Mouse (Mus musculus): ENCODE data around the gene Efnb1. TPM values are rescaled to one million over a fixed set of nuclear protein-coding genes. Genes with fewer than 3 reads are reported as not detected.

Efnb1 gene
- polyA plus RNA-seq, 1 experiment from 2014 or later: 36.5 TPM

GRCm38 (mm10) chrX:99164111-99164510, 28.2 kb downstream of the Efnb1 start:
- 81% methylated on average over 2 of the region's 2 CpGs for WGBS
- Histone ChIP-seq H3K4me2 (replicated peaks) (no peak overlapping the region), H3K36me3 (no peaks in the 10 kb centered on the region), H3K9ac (replicated peaks) (no peak overlapping the region), H3K9me3 (no peaks in the 10 kb centered on the region), H3K27me3 (peaks cover 49% of the 10 kb centered on the region; the same call in 1 of the 2 replicates), H3K27ac (no peak overlapping the region), H3K4me3 (replicated peaks) (no peak overlapping the region), H3K4me1 (replicated peaks) (no peaks in the 10 kb centered on the region)
- no peak for ATAC-seq

- H3K4me1 ChIP-seq (replicated peaks): no peaks in the 10 kb centered on the region
- no peak overlapping the region for H3K4me3 ChIP-seq (replicated peaks)
- H3K27ac ChIP-seq: no peak overlapping the region
- no peaks in the 10 kb centered on the region for H3K9me3 ChIP-seq
- no peaks in the 10 kb centered on the region for H3K36me3 ChIP-seq
- H3K9ac ChIP-seq (replicated peaks): no peak overlapping the region
- no peak for ATAC-seq
- 57% methylated on average over 4 of the region's 4 CpGs for WGBS
- H3K4me2 ChIP-seq (replicated peaks): no peak overlapping the region
- H3K27me3 ChIP-seq: peaks cover 56% of the 10 kb centered on the region; the same call in 1 of the 2 replicates
These were observed 29.0 kb downstream of the Efnb1 start for GRCm38 (mm10) chrX:99164855-99165368.

DNA sequence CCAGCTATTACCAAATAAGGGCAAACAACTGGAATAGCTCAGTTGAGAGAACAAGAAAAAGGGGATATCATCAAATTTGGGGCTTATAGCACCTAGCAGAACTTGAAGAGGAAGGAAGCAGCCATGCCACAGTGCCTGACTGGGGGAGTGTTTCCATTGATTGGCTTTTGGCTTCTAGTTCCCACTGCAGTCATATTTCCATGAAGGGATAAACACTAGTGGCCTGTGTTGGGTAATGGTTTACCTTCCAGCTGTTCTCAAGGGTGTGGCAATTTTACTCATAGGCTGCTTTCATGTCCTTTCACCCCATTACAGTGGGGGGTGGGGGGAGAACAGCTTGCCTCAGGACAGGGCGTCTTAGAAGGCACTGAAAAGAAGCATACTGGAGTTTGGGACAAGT, 31.1 kb downstream of the Efnb1 start:
- no peak overlapping the region for H3K9ac ChIP-seq (replicated peaks)
- no peaks in the 10 kb centered on the region for H3K4me1 ChIP-seq (replicated peaks)
- no peaks in the 10 kb centered on the region for H3K9me3 ChIP-seq
- peaks cover 67% of the 10 kb centered on the region; the same call in 1 of the 2 replicates for H3K27me3 ChIP-seq
- no peaks in the 10 kb centered on the region for H3K36me3 ChIP-seq
- WGBS: 63% methylated on average over 1 of the region's 1 CpGs
- H3K27ac ChIP-seq: no peak overlapping the region
- H3K4me2 ChIP-seq (replicated peaks): no peak overlapping the region
- ATAC-seq: no peak
- H3K4me3 ChIP-seq (replicated peaks): no peak overlapping the region

DNA sequence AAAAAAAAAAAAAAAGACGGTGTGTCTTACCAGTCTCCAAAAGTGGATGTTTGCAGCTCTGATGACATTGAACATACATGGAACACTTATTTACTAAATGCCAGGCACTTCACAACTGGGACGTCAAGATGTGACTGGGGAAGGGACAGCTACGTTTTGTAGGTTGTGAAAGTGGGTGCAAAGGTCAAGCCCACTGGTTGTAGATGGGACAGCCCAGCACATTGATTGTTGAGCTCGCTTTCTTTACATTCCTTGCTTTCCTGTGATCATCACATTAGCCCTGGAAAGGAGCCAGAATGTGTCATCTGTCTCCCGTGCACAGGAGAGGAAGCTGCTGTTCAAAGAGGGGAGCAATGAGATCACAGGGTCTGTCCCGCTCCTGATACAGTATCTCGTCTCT, 31.6 kb downstream of the Efnb1 start:
- Histone ChIP-seq H3K27me3 (peaks cover 68% of the 10 kb centered on the region; the same call in 1 of the 2 replicates), H3K4me2 (replicated peaks) (no peak overlapping the region), H3K9me3 (no peaks in the 10 kb centered on the region), H3K9ac (replicated peaks) (no peak overlapping the region), H3K36me3 (no peaks in the 10 kb centered on the region), H3K4me3 (replicated peaks) (no peak overlapping the region), H3K4me1 (replicated peaks) (no peaks in the 10 kb centered on the region), H3K27ac (no peak overlapping the region)
- WGBS: 80% methylated on average over 7 of the region's 7 CpGs
- ATAC-seq: no peak

DNA sequence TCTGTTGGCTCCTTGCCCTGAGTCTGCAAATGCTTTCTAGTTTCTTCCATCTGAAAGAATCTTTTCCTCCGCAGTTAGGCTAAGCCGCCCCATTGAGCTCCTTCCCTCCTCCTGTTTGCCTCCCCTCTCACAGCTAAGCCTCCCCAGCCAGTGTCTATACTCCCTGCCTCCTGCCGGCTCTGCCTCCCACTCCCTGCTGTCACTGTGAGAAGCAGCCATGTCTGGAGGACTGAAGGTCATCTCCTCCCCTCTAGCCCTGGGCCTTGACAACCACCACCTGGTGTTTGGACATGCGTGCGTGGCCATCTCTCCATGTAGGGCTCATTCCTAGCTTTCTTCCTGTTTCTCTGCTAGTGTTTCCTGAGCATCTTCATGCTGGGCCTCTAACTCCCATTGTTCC, 36.4 kb downstream of the Efnb1 start:
- H3K36me3 ChIP-seq: no peaks in the 10 kb centered on the region
- no peak overlapping the region for H3K4me2 ChIP-seq (replicated peaks)
- no peak overlapping the region for H3K4me3 ChIP-seq (replicated peaks)
- WGBS: 35% methylated on average over 5 of the region's 5 CpGs
- H3K9me3 ChIP-seq: no peaks in the 10 kb centered on the region
- ATAC-seq: no peak
- H3K4me1 ChIP-seq (replicated peaks): no peaks in the 10 kb centered on the region
- no peak overlapping the region for H3K9ac ChIP-seq (replicated peaks)
- no peak overlapping the region for H3K27ac ChIP-seq
- H3K27me3 ChIP-seq: peaks cover 53% of the 10 kb centered on the region; the same call in 1 of the 2 replicates

DNA sequence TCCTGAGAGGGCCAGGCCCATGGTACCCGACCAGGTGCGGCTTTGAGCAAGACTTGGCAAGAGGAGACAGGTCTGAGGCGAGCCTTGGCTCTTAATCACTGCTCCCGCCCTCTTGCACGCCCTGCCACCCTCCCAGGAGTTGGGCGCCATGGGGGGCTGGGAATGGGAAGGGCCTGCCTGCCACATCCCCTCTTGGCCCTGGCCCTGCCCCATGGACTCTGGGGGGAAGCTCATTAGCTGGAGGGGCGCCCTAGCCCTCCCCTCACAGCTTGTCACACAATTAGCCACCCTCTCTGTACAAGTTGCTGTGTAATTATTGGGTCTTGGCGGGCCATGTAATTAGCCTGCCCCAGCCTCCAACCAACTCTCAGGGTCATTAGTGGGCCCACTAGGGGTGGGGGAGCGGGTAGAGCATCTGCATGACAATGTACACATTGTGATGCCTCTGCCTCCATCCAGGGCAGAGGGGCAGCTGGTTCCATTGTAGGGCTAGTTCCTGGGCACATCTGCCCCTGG, 49.2 kb downstream of the Efnb1 start:
- Histone ChIP-seq H3K9ac (replicated peaks) (no peak overlapping the region), H3K27me3 (peaks cover 52% of the 10 kb centered on the region; the same call in 1 of the 2 replicates), H3K27ac (no peak overlapping the region), H3K36me3 (no peaks in the 10 kb centered on the region), H3K4me1 (replicated peaks) (0 out of 2 replicates have a peak, but pooled peaks cover 4% of the 10 kb centered on the region), H3K4me2 (replicated peaks) (no peak overlapping the region), H3K9me3 (no peaks in the 10 kb centered on the region), H3K4me3 (replicated peaks) (no peak overlapping the region)
- ATAC-seq: peak; percentile 44
- 47% methylated on average over 9 of the region's 9 CpGs for WGBS

DNA sequence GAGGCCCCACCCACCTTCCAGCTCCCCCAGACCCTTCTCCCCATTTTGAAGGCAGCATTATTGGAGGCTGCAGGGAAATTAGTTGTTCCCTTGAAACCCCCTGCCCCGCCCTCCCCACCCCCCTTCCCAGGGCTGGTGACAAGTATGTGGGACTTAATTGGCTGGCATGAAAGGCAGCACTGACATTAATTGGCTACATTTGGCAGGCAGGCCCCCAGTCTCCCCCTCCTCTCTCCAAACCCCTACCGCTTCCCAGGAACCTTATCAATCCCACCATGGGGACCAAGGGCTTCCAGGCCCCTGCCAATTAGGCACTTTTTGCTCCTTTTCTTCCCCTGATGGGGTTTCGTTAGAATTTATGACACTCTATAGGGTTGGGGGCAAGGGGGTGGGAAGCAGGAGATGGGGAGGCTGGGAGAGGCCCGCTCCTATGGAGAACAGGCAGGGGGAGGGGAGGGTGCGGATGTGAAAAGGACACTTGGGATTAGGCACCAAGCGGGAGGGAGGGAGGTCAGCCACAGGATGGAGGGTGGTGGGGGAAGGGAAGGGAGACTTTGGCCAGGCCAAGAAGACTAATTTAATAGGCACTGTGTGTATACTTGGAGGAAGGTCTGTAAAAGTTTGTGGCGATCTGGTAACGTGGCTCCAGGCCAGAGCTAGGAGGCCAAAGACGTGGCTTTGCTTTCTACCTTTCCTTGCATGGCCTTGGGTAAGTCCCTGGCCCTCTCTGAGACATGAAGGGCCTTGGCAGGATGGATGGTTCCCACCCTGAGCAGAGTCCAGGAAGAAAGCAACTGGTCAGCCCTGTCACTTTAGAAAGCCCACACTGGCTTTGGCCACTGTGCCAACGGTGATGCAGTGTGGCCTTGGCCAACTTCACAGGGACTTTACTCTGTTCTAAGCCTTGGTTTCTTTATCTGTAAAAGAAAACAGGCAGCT, 50.8 kb downstream of the Efnb1 start:
- H3K4me3 ChIP-seq (replicated peaks): no peak overlapping the region
- H3K4me1 ChIP-seq (replicated peaks): 0 out of 2 replicates have a peak, but pooled peaks cover 4% of the 10 kb centered on the region
- H3K9ac ChIP-seq (replicated peaks): no peak overlapping the region
- H3K36me3 ChIP-seq: no peaks in the 10 kb centered on the region
- H3K27ac ChIP-seq: no peak overlapping the region
- H3K9me3 ChIP-seq: no peaks in the 10 kb centered on the region
- H3K27me3 ChIP-seq: peaks cover 57% of the 10 kb centered on the region
- peak; percentile 67 for ATAC-seq
- WGBS: 30% methylated on average over 10 of the region's 10 CpGs
- no peak overlapping the region for H3K4me2 ChIP-seq (replicated peaks)

GRCm38 (mm10) chrX:99191441-99192087, 55.6 kb downstream of the Efnb1 start:
- no peaks in the 10 kb centered on the region for H3K9me3 ChIP-seq
- 74% methylated on average over 10 of the region's 10 CpGs for WGBS
- H3K4me3 ChIP-seq (replicated peaks): no peak overlapping the region
- no peak overlapping the region for H3K4me2 ChIP-seq (replicated peaks)
- no peaks in the 10 kb centered on the region for H3K36me3 ChIP-seq
- peaks cover 4% of the 10 kb centered on the region; the same call in 1 of the 2 replicates for H3K4me1 ChIP-seq (replicated peaks)
- no peak overlapping the region for H3K27ac ChIP-seq
- H3K9ac ChIP-seq (replicated peaks): no peak overlapping the region
- H3K27me3 ChIP-seq: peaks cover 62% of the 10 kb centered on the region
- no peak for ATAC-seq

DNA sequence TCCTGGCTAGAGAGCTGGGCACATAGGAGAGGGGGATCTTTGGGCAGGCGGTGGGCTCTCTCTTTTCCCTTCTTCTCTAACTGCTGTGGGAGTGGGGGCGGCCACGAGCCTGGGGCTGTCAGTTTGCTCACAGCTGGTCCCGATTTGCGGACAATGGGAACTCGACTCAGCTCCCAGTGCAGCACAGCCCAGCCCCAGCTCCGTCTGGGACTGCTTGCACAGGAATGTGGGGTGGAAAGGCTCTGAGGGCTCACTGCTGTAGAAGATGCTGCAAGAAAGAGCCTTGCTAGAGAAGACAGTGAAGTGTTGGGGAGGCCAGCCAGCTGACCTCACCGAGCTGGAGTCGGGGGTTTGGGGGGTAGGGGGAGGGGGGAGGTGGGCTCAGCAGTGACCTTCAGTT, 61.0 kb downstream of the Efnb1 start:
- H3K4me1 ChIP-seq (replicated peaks): peaks cover 21% of the 10 kb centered on the region
- H3K27ac ChIP-seq: no peak overlapping the region
- H3K36me3 ChIP-seq: no peaks in the 10 kb centered on the region
- H3K27me3 ChIP-seq: peaks cover 59% of the 10 kb centered on the region; the same call in 1 of the 2 replicates
- no peak for ATAC-seq
- no peak overlapping the region for H3K4me3 ChIP-seq (replicated peaks)
- WGBS: 30% methylated on average over 9 of the region's 9 CpGs
- H3K9ac ChIP-seq (replicated peaks): no peak overlapping the region
- no peak overlapping the region for H3K4me2 ChIP-seq (replicated peaks)
- H3K9me3 ChIP-seq: no peaks in the 10 kb centered on the region

GRCm38 (mm10) chrX:99198532-99198931, 62.6 kb downstream of the Efnb1 start:
- Histone ChIP-seq H3K9me3 (no peaks in the 10 kb centered on the region), H3K4me3 (replicated peaks) (no peak overlapping the region), H3K27ac (peak overlapping the region; percentile 85), H3K9ac (replicated peaks) (peak overlapping the region; percentile 32; the same call in 1 of the 2 replicates), H3K4me1 (replicated peaks) (peaks cover 21% of the 10 kb centered on the region), H3K36me3 (no peaks in the 10 kb centered on the region), H3K27me3 (peaks cover 56% of the 10 kb centered on the region; the same call in 1 of the 2 replicates), H3K4me2 (replicated peaks) (peak overlapping the region; percentile 47)
- peak; percentile 69 for ATAC-seq
- 22% methylated on average over 5 of the region's 9 CpGs for WGBS

All from midbrain, embryonic 13.5 days (tissue).